Mouse (Mus musculus): ENCODE measurements around the gene Mospd3.

DNA sequence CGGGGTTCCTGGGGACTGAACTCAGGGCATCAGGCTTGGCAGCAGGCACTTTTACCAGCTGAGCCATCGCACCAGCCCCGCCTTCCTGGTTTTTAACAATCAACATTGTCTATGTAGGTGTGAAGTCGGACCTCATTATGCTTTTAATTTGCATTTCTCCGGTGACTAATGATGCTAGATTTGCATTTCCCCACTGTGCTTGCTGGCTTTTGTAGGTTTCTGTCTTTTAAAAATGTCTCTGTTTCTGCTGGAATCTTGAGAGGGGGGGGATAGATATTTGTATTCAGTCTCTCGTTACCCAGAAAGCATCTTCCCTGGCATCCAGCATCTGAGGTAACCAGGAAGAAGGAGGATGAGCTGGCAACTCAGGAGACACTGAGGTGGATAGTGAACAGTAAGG is 39.3 kb downstream of the Mospd3 start:
- no peak for TF ChIP-seq POLR2A (IDR thresholded peaks at IDR 0.05; ENCODE audit: low read depth, low read length)
- no peak for TF ChIP-seq CTCF (IDR thresholded peaks at IDR 0.05; ENCODE audit: extremely low read depth, insufficient read depth, insufficient read length, insufficient replicate concordance)

Measured in spleen, adult 2 months (tissue).